In genomic region chr15:49065875-49066274, GRCm38 (mm10) we compare ENCODE assay signal across 8 mouse cellular contexts.
DNase-seq lines count a peak whose midpoint lies in the region; ATAC-seq lines count a peak whose summit lies in the region.

No protein-coding gene starts in this region.

- H3K9me3 ChIP-seq in neural tube, embryonic 13.5 days, result no peaks in the 10 kb centered on the region
- H3K9me3 ChIP-seq in neural tube, embryonic 14.5 days (ENCODE audit: control insufficient read depth, low read length), result no peaks in the 10 kb centered on the region

- H3K27me3 ChIP-seq in neural tube, embryonic 13.5 days, result no peaks in the 10 kb centered on the region
- H3K27me3 ChIP-seq in neural tube, embryonic 14.5 days (ENCODE audit: control insufficient read depth, insufficient read depth, low read length), result no peaks in the 10 kb centered on the region

- DNase-seq in neural tube, embryonic 10.5 days (ENCODE audit: extremely low spot score, low spot score), result no peak
- DNase-seq in cerebellum, postnatal 4 days (ENCODE audit: low spot score in 2 of 2), result peak; percentile 29 to 65
- DNase-seq in heart, postnatal 25 days (ENCODE audit: low spot score), result peak; percentile 63
- peak; percentile 12 to 37 for DNase-seq in layer of hippocampus, postnatal 10 days (ENCODE audit: low spot score in 2 of 2)
- no peak for DNase-seq in embryo, embryonic 10.5 days (ENCODE audit: low spot score)
- no peak for DNase-seq in thymus, postnatal 36 days

- no peaks in the 10 kb centered on the region for H3K4me1 ChIP-seq in neural tube, embryonic 13.5 days (replicated peaks)
- H3K4me1 ChIP-seq in neural tube, embryonic 14.5 days (ENCODE audit: control insufficient read depth, insufficient read depth, low read length), result no peaks in the 10 kb centered on the region

- ATAC-seq in neural tube, embryonic 13.5 days (ENCODE audit: low read depth), result peak; percentile 79; the same call in 1 of the 2 replicates
- ATAC-seq in neural tube, embryonic 14.5 days (ENCODE audit: low read depth), result peak; percentile 77; the same call in 1 of the 2 replicates

- no peak overlapping the region for H3K9ac ChIP-seq in neural tube, embryonic 13.5 days
- no peak overlapping the region for H3K9ac ChIP-seq in neural tube, embryonic 14.5 days (replicated peaks; ENCODE audit: low read depth, low read length)

- intact Hi-C loops in heart, postnatal 25 days (cut with DNase I), result no loop called here

- no peaks in the 10 kb centered on the region for H3K36me3 ChIP-seq in neural tube, embryonic 13.5 days
- H3K36me3 ChIP-seq in neural tube, embryonic 14.5 days (ENCODE audit: control insufficient read depth, insufficient read depth, low read length), result no peaks in the 10 kb centered on the region

- no peak overlapping the region for H3K27ac ChIP-seq in neural tube, embryonic 13.5 days (replicated peaks)
- H3K27ac ChIP-seq in neural tube, embryonic 14.5 days (ENCODE audit: low read depth, low read length), result no peak overlapping the region

- H3K4me3 ChIP-seq in neural tube, embryonic 13.5 days, result no peak overlapping the region
- H3K4me3 ChIP-seq in neural tube, embryonic 14.5 days (ENCODE audit: low read depth, low read length), result no peak overlapping the region

- H3K4me2 ChIP-seq in neural tube, embryonic 13.5 days, result no peak overlapping the region
- no peak overlapping the region for H3K4me2 ChIP-seq in neural tube, embryonic 14.5 days (ENCODE audit: low read depth, low read length)

Comparison
In these comparisons a context has a peak if more than half of its experiments do, and no peak if none do; other contexts are left out.
1. DNase-seq: peak in cerebellum, postnatal 4 days (2 of 2), heart, postnatal 25 days (single experiment) and layer of hippocampus, postnatal 10 days (2 of 2); none in neural tube, embryonic 10.5 days (single experiment), embryo, embryonic 10.5 days (single experiment) and thymus, postnatal 36 days (0 of 2).